Mouse (Mus musculus) limb, embryonic 15.5 days (tissue): ENCODE data around the gene Syne1. TPM values are rescaled to one million over a fixed set of nuclear protein-coding genes. Genes with fewer than 3 reads are reported as not detected.

Experiments used
- ATAC-seq: fragments of 200-750 bp; cut with Nextera tagmentation; 2 replicates; pipeline ENCODE4 v1.8.0; 2017; ENCODE audit warnings: low read depth, moderate TSS enrichment; ENCODE audit not compliant: insufficient number of reproducible peaks, low FRiP score, low TSS enrichment
- H3K27ac ChIP-seq: fragments of 300-500 bp; sonication (generic); 2 replicates; pipeline ENCODE4 v1.5.1; 2015; ENCODE audit warnings: moderate library complexity, mild to moderate bottlenecking, inconsistent platforms
- H3K27me3 ChIP-seq: fragments of 300-500 bp; sonication (generic); 2 replicates; pipeline ENCODE4 v1.6.1; 2015; ENCODE audit warnings: inconsistent platforms
- H3K36me3 ChIP-seq: fragments of 300-500 bp; sonication (generic); 2 replicates; pipeline ENCODE4 v1.6.1; 2015; ENCODE audit warnings: inconsistent platforms
- H3K4me1 ChIP-seq: fragments of 300-500 bp; sonication (generic); 2 replicates; pipeline ENCODE4 v1.6.1; 2015; ENCODE audit warnings: inconsistent platforms
- H3K4me2 ChIP-seq: fragments of 300-500 bp; sonication (generic); 2 replicates; pipeline ENCODE4 v1.6.1; 2015; ENCODE audit warnings: mild to moderate bottlenecking, inconsistent platforms
- H3K4me3 ChIP-seq: fragments of 300-500 bp; sonication (generic); 2 replicates; pipeline ENCODE4 v1.5.1; 2015; ENCODE audit warnings: mild to moderate bottlenecking, inconsistent platforms
- H3K9ac ChIP-seq: fragments of 300-500 bp; sonication (generic); 2 replicates; pipeline ENCODE4 v1.6.1; 2015; ENCODE audit warnings: inconsistent platforms
- H3K9me3 ChIP-seq: fragments of 300-500 bp; sonication (generic); 2 replicates; pipeline ENCODE4 v1.6.1; 2016; ENCODE audit warnings: inconsistent platforms
- WGBS: fragments of 180-500 bp; shearing (Covaris S2); methylation state at CpG from one replicate; pipeline ENCODE4 v1.1.7; 2015; 5-methylcytosine and 5-hydroxymethylcytosine counted together
- polyA plus RNA-seq: library from polyadenylated mRNA; unstranded; fragments of >200 nt; fragmentation: Nextera tagmentation; extraction: Ambion mirVana; gene quantifications from 2 replicates; pipeline ENCODE4 v1.2.1, GENCODE M21; 2015

The Syne1 gene
- polyA plus RNA-seq, 1 experiment from 2014 or later = 7.6 TPM

DNA sequence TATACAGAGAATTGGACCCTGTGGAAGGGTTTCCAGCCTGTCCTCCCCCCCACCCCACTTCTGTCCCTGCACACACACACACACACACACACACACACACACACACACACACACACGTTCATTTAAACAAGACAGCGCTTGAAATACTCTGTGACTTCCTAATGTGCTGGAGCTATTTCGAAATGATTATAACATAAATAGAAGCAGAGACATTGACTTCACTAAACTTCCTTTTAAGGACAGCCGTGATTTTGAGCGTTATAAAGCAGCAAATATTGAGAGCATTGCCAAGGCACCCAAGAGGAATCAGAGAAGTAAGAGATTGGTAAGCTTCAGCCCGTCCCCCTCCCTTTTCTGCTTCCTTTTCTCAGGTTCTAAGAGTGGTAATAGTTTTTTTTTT, 263.0 kb downstream of the Syne1 start:
- ATAC-seq = no peak
- no peaks in the 10 kb centered on the region for H3K36me3 ChIP-seq
- 25% methylated on average over 6 of the region's 6 CpGs for WGBS

DNA sequence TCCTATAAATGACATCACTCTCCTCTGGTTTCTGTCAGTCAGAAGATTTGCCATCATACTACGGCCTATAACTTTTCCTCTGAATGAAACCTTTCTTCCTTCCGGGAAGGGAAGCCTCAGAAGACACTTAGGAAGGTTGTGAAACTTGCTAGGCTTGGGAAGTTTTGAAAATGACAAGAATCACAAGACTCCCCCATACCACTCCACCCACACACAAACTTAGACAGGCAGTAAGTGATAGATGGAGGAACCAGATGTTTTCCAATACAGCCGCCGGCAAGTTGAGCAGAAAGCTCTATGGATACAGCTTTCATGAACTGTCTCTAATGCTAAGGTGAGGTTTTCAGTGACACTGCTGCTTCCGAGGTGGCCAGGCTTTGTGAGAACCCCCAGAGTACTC, 275.5 kb downstream of the Syne1 start:
- Histone ChIP-seq H3K27ac (no peak overlapping the region), H3K9ac (no peak overlapping the region), H3K4me1 (no peaks in the 10 kb centered on the region), H3K36me3 (no peaks in the 10 kb centered on the region; the same call in 1 of the 2 replicates), H3K4me2 (no peak overlapping the region), H3K9me3 (no peaks in the 10 kb centered on the region), H3K27me3 (no peaks in the 10 kb centered on the region), H3K4me3 (no peak overlapping the region)
- 81% methylated on average over 5 of the region's 5 CpGs for WGBS
- ATAC-seq = no peak

More for the DNA sequence above, 263.0 kb downstream of the Syne1 start:
- Histone ChIP-seq H3K9me3 (no peaks in the 10 kb centered on the region), H3K27ac (no peak overlapping the region), H3K4me1 (peaks cover 13% of the 10 kb centered on the region; the same call in 1 of the 2 replicates), H3K4me3 (peak overlapping the region; percentile 34), H3K9ac (no peak overlapping the region), H3K4me2 (peak overlapping the region; percentile 51), H3K27me3 (no peaks in the 10 kb centered on the region)

DNA sequence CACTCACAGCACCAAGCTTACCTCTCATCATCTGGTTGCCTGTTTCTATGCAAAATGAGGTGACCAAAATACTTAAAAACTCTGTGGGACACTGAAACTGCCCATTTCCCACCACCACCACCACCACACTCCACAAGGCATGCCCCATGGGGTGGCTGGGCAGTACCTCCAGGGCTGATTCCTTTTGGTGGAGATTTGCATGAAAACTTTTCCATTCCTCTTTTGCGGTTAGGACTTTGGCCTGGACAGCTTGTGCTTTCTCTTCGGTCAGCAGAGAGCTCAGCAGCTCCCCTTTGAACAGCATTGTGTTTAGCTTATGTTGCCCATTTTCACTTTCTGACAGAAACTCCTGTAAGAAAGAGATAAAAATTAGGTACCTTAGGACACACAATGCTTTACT, 280.6 kb downstream of the Syne1 start:
- Histone ChIP-seq H3K4me2 (no peak overlapping the region), H3K4me1 (no peaks in the 10 kb centered on the region), H3K9ac (no peak overlapping the region), H3K4me3 (no peak overlapping the region), H3K27me3 (no peaks in the 10 kb centered on the region), H3K36me3 (peaks cover 8% of the 10 kb centered on the region), H3K27ac (no peak overlapping the region), H3K9me3 (no peaks in the 10 kb centered on the region)
- no peak for ATAC-seq
- 94% methylated on average over 2 of the region's 2 CpGs for WGBS

DNA sequence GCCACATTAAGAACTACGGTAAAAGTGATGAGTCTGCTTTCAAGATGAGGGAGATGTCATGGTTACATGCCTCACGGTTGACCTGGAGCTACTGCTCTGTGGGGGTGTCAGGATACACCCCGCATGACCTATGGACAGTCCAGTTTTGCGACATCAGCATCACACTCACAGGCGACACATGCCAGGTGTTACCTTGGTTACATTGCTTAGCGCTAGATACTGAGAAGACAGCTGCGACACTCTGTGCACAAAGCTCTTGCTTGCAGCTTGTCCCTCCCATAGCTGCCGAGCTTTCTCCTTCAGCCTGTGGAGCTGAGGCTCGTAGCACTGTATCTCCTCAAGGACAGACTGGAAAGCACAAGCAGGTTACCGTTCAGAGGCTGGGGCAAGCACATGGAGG, 286.9 kb downstream of the Syne1 start:
- Histone ChIP-seq H3K4me3 (no peak overlapping the region), H3K27ac (no peak overlapping the region), H3K9me3 (no peaks in the 10 kb centered on the region), H3K4me1 (no peaks in the 10 kb centered on the region), H3K27me3 (no peaks in the 10 kb centered on the region), H3K4me2 (no peak overlapping the region), H3K36me3 (peaks cover 25% of the 10 kb centered on the region; the same call in 1 of the 2 replicates), H3K9ac (no peak overlapping the region)
- ATAC-seq = no peak
- 70% methylated on average over 10 of the region's 10 CpGs for WGBS

DNA sequence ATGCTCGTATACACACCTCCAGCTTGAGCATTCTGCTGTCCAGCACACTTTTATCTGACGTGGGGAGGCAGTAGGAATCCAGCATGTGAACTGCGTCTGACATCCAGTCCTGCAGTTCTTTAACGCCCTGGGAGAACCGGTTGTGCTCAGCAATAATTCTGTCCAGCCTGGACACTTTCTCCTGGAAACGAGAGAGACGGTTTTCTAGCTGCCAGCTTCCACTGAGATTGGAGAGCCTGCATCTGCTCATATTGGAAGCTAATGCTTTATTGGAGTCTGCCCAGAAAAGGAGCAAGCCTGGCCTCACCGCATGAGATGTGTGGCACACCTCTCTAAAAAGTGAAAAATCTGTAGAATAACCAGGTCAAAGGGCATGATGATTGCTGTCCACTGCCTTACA, 288.6 kb downstream of the Syne1 start:
- Histone ChIP-seq H3K9me3 (no peaks in the 10 kb centered on the region), H3K4me2 (no peak overlapping the region), H3K27me3 (no peaks in the 10 kb centered on the region), H3K9ac (no peak overlapping the region), H3K4me3 (no peak overlapping the region), H3K36me3 (peaks cover 33% of the 10 kb centered on the region), H3K27ac (no peak overlapping the region), H3K4me1 (no peaks in the 10 kb centered on the region)
- no peak for ATAC-seq
- WGBS = 66% methylated on average over 8 of the region's 8 CpGs

DNA sequence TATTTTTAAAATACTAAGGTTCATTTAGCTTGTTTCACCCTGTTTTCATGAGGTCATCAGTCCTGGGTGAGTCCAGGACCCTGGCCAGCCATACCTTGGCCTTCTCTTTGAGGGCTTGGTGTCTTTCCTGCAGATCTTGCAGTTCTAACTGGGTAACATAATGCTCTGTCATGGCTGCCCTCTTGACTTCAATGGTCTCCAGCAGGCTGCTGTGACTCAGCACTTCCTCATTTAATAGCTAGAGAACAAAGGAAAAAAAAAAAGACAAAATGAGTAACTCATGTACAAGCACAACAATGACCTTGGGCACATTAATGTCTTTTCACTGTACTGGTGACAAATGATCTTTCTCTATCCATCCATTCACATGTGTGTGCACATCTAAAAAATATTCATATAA, 294.6 kb downstream of the Syne1 start:
- H3K27ac ChIP-seq = no peak overlapping the region
- ATAC-seq = no peak
- no peaks in the 10 kb centered on the region for H3K27me3 ChIP-seq
- H3K9ac ChIP-seq = no peak overlapping the region
- H3K4me2 ChIP-seq = no peak overlapping the region
- no peaks in the 10 kb centered on the region for H3K9me3 ChIP-seq
- no peaks in the 10 kb centered on the region for H3K4me1 ChIP-seq
- no peak overlapping the region for H3K4me3 ChIP-seq
- H3K36me3 ChIP-seq = peaks cover 36% of the 10 kb centered on the region

DNA sequence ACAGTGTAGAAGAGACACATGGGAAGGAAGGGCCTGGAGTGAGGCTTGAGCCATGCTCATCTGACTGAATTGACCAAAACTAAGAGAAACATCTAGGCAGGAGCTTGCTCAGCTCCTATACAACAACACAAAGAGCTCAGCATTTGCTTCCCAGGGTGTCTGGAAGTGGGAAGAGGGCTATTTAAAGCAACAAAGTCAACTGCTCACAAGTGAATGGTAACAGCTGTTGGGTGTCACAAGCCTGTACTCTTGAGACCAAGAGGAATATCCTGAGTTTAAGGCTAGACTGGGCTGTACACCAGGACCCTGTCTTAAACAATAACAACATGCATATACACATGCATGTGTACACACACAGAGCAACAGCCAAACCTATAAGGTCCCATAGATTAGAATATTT, 297.5 kb downstream of the Syne1 start:
- ATAC-seq = no peak
- no peak overlapping the region; the same call in 1 of the 2 replicates for H3K27ac ChIP-seq
- H3K9me3 ChIP-seq = no peaks in the 10 kb centered on the region
- H3K36me3 ChIP-seq = peaks cover 26% of the 10 kb centered on the region
- H3K9ac ChIP-seq = no peak overlapping the region
- H3K4me1 ChIP-seq = no peaks in the 10 kb centered on the region
- H3K4me3 ChIP-seq = no peak overlapping the region
- H3K27me3 ChIP-seq = no peaks in the 10 kb centered on the region
- no peak overlapping the region for H3K4me2 ChIP-seq

DNA sequence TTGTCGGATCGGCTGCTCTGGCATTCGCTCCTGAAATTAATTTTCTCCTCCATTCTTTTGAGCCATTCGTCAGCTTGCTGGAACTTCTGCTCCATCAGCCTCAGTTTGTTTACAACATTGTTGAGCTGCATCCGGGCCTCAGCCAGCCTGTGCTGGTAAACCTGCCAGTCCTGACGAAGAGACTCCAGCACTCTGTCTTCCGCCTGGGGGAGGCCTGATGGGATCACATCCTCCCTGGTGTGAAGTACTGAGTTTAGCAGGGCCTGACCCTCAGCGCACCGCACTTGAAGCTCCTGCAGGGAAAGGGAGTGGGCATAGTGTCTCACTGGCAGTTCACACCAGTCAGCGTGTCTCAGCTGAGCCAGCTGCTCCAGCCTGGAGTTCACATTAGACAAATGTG, 300.6 kb downstream of the Syne1 start:
- Histone ChIP-seq H3K9ac (no peak overlapping the region), H3K27ac (no peak overlapping the region), H3K4me3 (no peak overlapping the region), H3K36me3 (peaks cover 27% of the 10 kb centered on the region), H3K27me3 (no peaks in the 10 kb centered on the region), H3K4me2 (no peak overlapping the region), H3K9me3 (no peaks in the 10 kb centered on the region), H3K4me1 (no peaks in the 10 kb centered on the region)
- no peak for ATAC-seq
- WGBS = 59% methylated on average over 10 of the region's 10 CpGs

DNA sequence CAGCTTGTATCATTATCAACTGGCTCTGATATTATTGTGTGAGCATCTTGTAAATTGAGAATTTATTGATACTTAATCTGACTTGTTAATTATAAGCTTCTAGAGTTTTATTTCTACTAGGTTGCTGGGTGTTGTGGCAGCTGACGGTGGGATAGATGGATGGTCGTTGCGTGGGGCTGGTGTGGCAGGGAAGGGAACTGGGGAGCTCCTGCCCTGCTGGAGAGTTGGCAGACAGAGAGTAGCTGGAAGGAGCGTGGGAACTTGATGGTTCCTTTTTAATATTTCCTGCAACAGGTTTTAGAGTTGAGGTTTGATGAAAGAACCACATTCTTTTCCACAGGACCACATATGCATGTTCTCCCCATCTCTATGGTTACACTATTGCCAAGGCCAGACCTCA, 311.6 kb downstream of the Syne1 start:
- WGBS = 65% methylated on average over 4 of the region's 4 CpGs
- Histone ChIP-seq H3K36me3 (peaks cover 11% of the 10 kb centered on the region; the same call in 1 of the 2 replicates), H3K9ac (no peak overlapping the region), H3K4me1 (no peaks in the 10 kb centered on the region), H3K9me3 (no peaks in the 10 kb centered on the region), H3K4me2 (no peak overlapping the region), H3K27ac (no peak overlapping the region), H3K4me3 (no peak overlapping the region), H3K27me3 (no peaks in the 10 kb centered on the region)
- no peak for ATAC-seq

DNA sequence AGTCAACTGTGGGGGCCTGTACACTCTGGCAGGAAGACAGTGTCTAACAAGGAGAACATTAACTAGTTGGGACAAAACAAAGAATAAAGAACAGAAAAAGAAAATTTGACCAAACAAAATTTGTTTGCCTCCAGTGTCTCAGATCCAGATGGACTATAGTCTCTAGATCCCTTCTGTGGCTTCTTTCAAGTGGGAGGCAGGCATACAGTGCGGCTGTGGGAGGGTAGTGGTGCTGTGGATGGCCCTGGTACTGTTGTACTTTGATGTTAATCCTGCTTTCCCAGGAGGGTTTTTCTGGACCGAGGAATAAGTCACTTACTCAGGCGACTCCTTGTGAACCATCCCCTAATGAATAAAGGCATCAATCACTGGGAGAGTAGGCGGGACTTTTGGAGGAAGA, 314.4 kb downstream of the Syne1 start:
- Histone ChIP-seq H3K9ac (no peak overlapping the region), H3K27me3 (no peaks in the 10 kb centered on the region), H3K27ac (no peak overlapping the region), H3K4me1 (no peaks in the 10 kb centered on the region), H3K4me3 (no peak overlapping the region), H3K9me3 (no peaks in the 10 kb centered on the region), H3K36me3 (0 out of 2 replicates have a peak, but pooled peaks cover 4% of the 10 kb centered on the region), H3K4me2 (no peak overlapping the region)
- ATAC-seq = no peak
- WGBS = 56% methylated on average over 4 of the region's 4 CpGs

DNA sequence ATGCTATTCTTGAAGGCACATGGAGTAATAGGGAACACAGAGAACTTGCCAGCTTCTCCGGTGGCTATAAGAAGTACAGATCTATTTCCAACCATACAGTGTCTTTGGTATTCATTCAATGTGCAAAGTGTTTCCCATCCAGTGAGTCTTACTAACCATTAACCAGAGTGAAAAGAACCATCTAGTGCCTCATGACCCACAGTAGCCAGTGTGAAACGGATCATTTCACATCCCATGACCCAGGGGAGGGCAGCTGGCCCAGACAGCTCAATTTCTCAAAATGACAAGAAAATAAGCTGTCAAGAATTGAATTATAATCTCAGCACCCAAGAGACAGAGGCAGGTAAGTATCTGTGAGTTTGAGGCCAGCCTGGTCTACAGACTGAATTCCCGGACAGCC, 315.1 kb downstream of the Syne1 start:
- 88% methylated on average over 3 of the region's 3 CpGs for whole genome bisulfite sequencing
- no peak overlapping the region for H3K9ac ChIP-seq
- H3K4me1 ChIP-seq = no peaks in the 10 kb centered on the region
- H3K36me3 ChIP-seq = peaks cover 4% of the 10 kb centered on the region; the same call in 1 of the 2 replicates
- no peak overlapping the region for H3K4me3 ChIP-seq
- H3K27me3 ChIP-seq = no peaks in the 10 kb centered on the region
- ATAC-seq = no peak
- H3K9me3 ChIP-seq = no peaks in the 10 kb centered on the region
- no peak overlapping the region for H3K4me2 ChIP-seq
- no peak overlapping the region for H3K27ac ChIP-seq

DNA sequence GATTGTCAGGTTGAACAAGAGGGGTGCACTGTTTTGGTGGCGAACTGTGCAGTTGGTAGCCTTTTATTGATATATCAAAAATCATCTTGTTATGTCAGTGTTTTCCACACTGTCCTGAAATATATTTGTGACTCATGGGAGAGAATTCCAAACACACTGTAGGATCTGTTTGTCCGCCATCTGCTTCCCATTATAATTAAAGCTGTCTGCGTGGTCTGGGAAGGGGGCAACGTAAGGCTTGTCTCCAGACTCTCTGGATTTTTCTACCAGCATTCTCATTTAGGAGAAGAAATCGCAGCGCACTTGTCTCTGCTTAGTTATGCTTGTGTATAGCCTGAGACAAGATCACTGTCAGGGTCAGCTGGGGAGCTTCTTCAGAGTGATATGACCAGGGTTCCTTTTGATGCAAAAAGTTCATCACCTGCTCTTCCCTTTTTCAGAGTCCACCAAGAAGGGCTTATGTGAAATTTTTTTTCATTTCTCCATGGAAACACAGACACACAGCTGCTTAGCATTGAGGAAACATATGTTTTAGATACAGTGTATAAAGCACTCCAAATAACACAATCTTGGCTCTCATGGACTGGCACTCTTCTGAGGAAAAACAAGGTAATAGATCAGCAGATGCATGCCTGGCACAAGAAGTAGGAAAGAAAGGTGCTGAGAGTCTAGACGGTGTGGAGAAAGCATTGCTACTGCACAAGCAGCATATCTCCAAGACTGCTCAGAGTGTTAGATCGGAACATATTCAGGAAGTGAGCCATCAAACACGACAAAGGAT, 316.4 kb downstream of the Syne1 start:
- H3K27ac ChIP-seq = peak overlapping the region; percentile 12; the same call in 1 of the 2 replicates
- H3K27me3 ChIP-seq = no peaks in the 10 kb centered on the region
- WGBS = 47% methylated on average over 9 of the region's 9 CpGs
- no peaks in the 10 kb centered on the region for H3K4me1 ChIP-seq
- H3K36me3 ChIP-seq = peaks cover 6% of the 10 kb centered on the region; the same call in 1 of the 2 replicates
- H3K4me2 ChIP-seq = no peak overlapping the region
- no peaks in the 10 kb centered on the region for H3K9me3 ChIP-seq
- no peak overlapping the region for H3K9ac ChIP-seq
- peak; percentile 71 for ATAC-seq
- H3K4me3 ChIP-seq = no peak overlapping the region
